ENCODE assay signal across 8 mouse cellular contexts in the genomic region with DNA sequence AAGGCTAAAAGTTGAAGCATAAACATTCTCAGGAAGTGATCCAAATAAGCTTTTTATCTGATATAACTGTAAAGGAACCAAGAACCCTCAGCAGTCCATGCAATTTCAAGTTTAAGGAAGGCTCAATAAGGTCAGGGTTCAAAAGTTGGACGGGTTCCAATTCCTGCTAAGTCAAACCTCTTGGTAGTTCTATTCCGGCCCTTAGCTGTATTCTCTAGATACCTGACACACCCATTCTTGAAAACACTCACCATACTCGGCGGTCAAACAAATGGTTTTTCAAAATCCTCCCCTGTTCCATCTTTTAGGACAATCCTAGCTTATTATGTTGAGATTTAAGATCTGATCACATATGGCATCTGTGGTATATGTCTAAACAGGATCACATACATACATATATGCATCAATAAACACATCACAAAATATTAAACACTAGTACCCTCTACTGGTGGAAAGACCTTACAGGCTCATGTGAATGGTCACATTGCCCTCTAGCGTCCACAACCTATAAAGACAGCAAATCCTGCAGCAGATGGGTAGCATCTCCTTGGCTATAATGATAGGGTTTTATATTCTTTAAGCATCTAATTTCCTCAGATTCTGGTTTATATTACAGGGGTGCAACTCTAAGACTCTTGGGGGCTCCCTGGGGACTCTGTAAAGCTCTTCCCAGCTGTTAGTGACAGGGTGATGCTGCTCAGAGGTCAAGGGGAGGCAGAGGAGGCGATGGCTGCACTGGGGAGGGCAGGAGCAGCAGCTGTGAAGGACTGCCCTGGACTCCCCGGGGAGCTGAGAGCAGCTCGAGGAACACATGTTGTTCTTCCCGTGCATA. TPM values are rescaled to one million over a fixed set of nuclear protein-coding genes. Genes with fewer than 3 reads are reported as not detected.
DNase-seq lines count a peak whose midpoint lies in the region; ATAC-seq lines count a peak whose summit lies in the region.

No protein-coding gene starts in this region.

- no peaks in the 10 kb centered on the region for H3K27me3 ChIP-seq in forebrain, embryonic 16.5 days (replicated peaks; ENCODE audit: control insufficient read depth, insufficient read depth, low read length)
- no peaks in the 10 kb centered on the region for H3K27me3 ChIP-seq in hindbrain, embryonic 16.5 days (replicated peaks; ENCODE audit: control insufficient read depth, insufficient read depth, low read length)

- H3K4me3 ChIP-seq in forebrain, embryonic 16.5 days (replicated peaks; ENCODE audit: low read length) = no peak overlapping the region
- H3K4me3 ChIP-seq in hindbrain, embryonic 16.5 days (ENCODE audit: low read length) = no peak overlapping the region

- peak; percentile 72 for DNase-seq in MN1 (ENCODE audit: low spot score)
- DNase-seq in cerebellum, adult 11-12 months = peak; percentile 70
- peak; percentile 47 to 72 for DNase-seq in layer of hippocampus, postnatal 36 days
- peak; percentile 75 for DNase-seq in lung, postnatal 25 days (ENCODE audit: low spot score)
- peak; percentile 79 for DNase-seq in retina, adult 2 months (ENCODE audit: low read depth, low spot score)
- peak; percentile 39 to 79 for DNase-seq in thymus, postnatal 10 days (ENCODE audit: low spot score in 2 of 2)

- H3K36me3 ChIP-seq in forebrain, embryonic 16.5 days (ENCODE audit: control insufficient read depth, insufficient read depth) = peaks cover 3% of the 10 kb centered on the region; the same call in 1 of the 2 replicates
- 0 out of 2 replicates have a peak, but pooled peaks cover 2% of the 10 kb centered on the region for H3K36me3 ChIP-seq in hindbrain, embryonic 16.5 days (ENCODE audit: control insufficient read depth, insufficient read depth, low read length)

- no peaks in the 10 kb centered on the region for H3K9me3 ChIP-seq in forebrain, embryonic 16.5 days (ENCODE audit: control insufficient read depth, low read length)
- no peaks in the 10 kb centered on the region for H3K9me3 ChIP-seq in hindbrain, embryonic 16.5 days (ENCODE audit: control insufficient read depth, low read length)

- H3K4me2 ChIP-seq in forebrain, embryonic 16.5 days (ENCODE audit: low read length) = no peak overlapping the region
- no peak overlapping the region for H3K4me2 ChIP-seq in hindbrain, embryonic 16.5 days (ENCODE audit: low read length)

- H3K4me1 ChIP-seq in forebrain, embryonic 16.5 days (replicated peaks; ENCODE audit: control insufficient read depth, insufficient read depth, low read length) = 0 out of 2 replicates have a peak, but pooled peaks cover 3% of the 10 kb centered on the region
- H3K4me1 ChIP-seq in hindbrain, embryonic 16.5 days (ENCODE audit: control insufficient read depth, insufficient read depth, low read depth, low read length) = no peaks in the 10 kb centered on the region

- H3K27ac ChIP-seq in forebrain, embryonic 16.5 days (ENCODE audit: low read length) = peak overlapping the region; percentile 39; the same call in 1 of the 2 replicates
- H3K27ac ChIP-seq in hindbrain, embryonic 16.5 days (ENCODE audit: low read depth, low read length) = no peak overlapping the region

- WGBS in forebrain, embryonic 16.5 days = 43% methylated on average over 9 of the region's 9 CpGs
- WGBS in hindbrain, embryonic 16.5 days = 36% methylated on average over 9 of the region's 9 CpGs

- ATAC-seq in forebrain, embryonic 16.5 days = peak; percentile 85
- peak; percentile 74 for ATAC-seq in hindbrain, embryonic 16.5 days

- H3K9ac ChIP-seq in forebrain, embryonic 16.5 days (replicated peaks; ENCODE audit: low read depth, low read length) = no peak overlapping the region
- no peak overlapping the region for H3K9ac ChIP-seq in hindbrain, embryonic 16.5 days (ENCODE audit: low read depth, low read length)

RNA-seq across cellular contexts. Expression of gene Tmem59, which starts 14.2 kb away (rescaled TPM):
- 375 and 431 TPM in 2 replicates for polyA plus RNA-seq in forebrain, embryonic 16.5 days (2015; fragmentation: Nextera tagmentation; extraction: Ambion mirVana)
- polyA plus RNA-seq in hindbrain, embryonic 16.5 days (2015; fragmentation: Nextera tagmentation; extraction: Ambion mirVana) = 383 and 394 TPM in 2 replicates
- 100 to 1,000 TPM; 208 to 228 TPM for total RNA-seq in layer of hippocampus, postnatal 36 days (2021)

RNA-seq across cellular contexts. Expression of gene Tceanc2, which starts 14.9 kb away (rescaled TPM):
- 21.1 TPM in 2 replicates for polyA plus RNA-seq in forebrain, embryonic 16.5 days (2015; fragmentation: Nextera tagmentation; extraction: Ambion mirVana)
- 16.5 and 26.4 TPM in 2 replicates for polyA plus RNA-seq in hindbrain, embryonic 16.5 days (2015; fragmentation: Nextera tagmentation; extraction: Ambion mirVana)
- 10 to 100 TPM; 16.5 to 20.7 TPM for total RNA-seq in layer of hippocampus, postnatal 36 days (2021)

RNA-seq across cellular contexts. Expression of gene Ldlrad1, which starts 45.0 kb away (rescaled TPM):
- not detected in 2 replicates for polyA plus RNA-seq in forebrain, embryonic 16.5 days (2015; fragmentation: Nextera tagmentation; extraction: Ambion mirVana)
- polyA plus RNA-seq in hindbrain, embryonic 16.5 days (2015; fragmentation: Nextera tagmentation; extraction: Ambion mirVana) = not detected in 2 replicates
- total RNA-seq in layer of hippocampus, postnatal 36 days (2021) = not detected
